Mouse (Mus musculus): ENCODE measurements around the gene Stub1. TPM values are rescaled to one million over a fixed set of nuclear protein-coding genes. Genes with fewer than 3 reads are reported as not detected.
"Not testable (repeated sequence)": the region's sequence is repeated elsewhere in the genome, so short reads cannot be mapped to it uniquely, and the experiment has no call there.

Stub1 gene
- polyA plus RNA-seq, 1 experiment from 2014 or later, result 316 TPM

GRCm38 (mm10) chr17:25875171-25876136 lies 42.2 kb upstream of the Stub1 start:
- H3K36me3 ChIP-seq, result peaks cover 27% of the 10 kb centered on the region
- H3K4me3 ChIP-seq (replicated peaks), result peak overlapping the region; percentile 80
- ATAC-seq, result peak; percentile 94
- no peaks in the 10 kb centered on the region for H3K27me3 ChIP-seq
- peak overlapping the region; percentile 95 for H3K27ac ChIP-seq
- H3K9ac ChIP-seq (replicated peaks), result peak overlapping the region; percentile 90
- H3K4me1 ChIP-seq (replicated peaks), result peaks cover 33% of the 10 kb centered on the region
- no peaks in the 10 kb centered on the region for H3K9me3 ChIP-seq
- peak overlapping the region; percentile 95 for H3K4me2 ChIP-seq (replicated peaks)
- under 1% methylated on average over 59 of the region's 59 CpGs for WGBS

DNA sequence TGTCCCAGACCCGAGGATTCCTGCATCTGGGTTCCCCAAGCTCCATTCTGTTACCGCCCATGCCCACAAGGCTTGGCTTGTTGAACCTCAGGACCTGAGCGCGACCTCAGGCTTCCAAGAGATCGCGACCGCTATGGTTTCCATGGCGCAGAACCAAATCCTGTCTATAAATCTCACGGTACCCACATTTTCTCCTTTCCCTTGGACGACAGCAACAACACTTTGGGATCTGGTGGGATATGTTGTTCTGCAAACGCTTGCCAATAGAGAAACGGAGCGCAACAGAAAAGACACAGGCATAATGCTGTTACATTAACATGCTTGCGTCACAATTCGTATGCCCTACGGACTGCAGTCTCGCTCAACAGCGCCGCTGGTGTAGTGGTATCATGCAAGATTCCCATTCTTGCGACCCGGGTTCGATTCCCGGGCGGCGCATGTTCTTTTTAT lies 41.5 kb upstream of the Stub1 start, which contains the start of gene Mettl26:
Gene Mettl26, plus strand, starts transcription at position 354 of the 450 bp plus-strand sequence.
- peak within 1 kb of the TSS; percentile 95 for H3K27ac ChIP-seq
- H3K4me3 ChIP-seq (replicated peaks), result peak within 1 kb of the TSS; percentile 80
- peaks cover 26% of the 10 kb centered on the region for H3K4me1 ChIP-seq (replicated peaks)
- peak within 1 kb of the TSS; percentile 90 for H3K9ac ChIP-seq (replicated peaks)
- peak; percentile 53 for ATAC-seq
- H3K27me3 ChIP-seq, result no peaks in the 10 kb centered on the region
- peaks cover 23% of the 10 kb centered on the region for H3K36me3 ChIP-seq
- no peaks in the 10 kb centered on the region for H3K9me3 ChIP-seq
- H3K4me2 ChIP-seq (replicated peaks), result peak within 1 kb of the TSS; percentile 95
- under 1% methylated on average over 25 of the region's 25 CpGs for WGBS

DNA sequence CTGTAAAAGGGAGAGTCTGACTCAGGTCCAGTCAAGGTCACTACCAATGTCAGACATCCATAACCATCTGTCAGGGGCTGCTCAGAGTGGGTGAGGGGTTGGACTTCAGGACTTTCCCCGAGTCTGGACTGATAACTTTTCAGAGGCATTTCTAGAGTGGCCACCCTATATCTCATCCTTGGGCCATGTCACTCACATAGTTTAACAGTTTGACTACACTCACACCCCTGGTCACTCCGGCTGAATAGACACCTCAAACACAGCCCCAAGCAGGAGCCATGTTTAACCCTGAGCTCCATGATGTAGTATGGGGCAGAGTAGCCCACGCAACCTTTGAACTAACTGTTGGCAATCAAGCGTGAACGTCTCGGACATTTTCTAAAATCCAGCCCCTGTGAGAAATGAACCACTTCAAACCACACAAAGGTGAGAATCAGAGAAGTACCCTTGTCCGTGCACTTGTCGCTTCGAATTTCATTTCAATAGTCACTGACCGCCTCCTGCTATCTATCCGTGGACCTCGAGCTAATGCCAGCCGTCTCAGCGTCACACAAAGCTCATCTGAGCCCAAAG lies 41.0 kb upstream of the Stub1 start:
- Histone ChIP-seq H3K4me1 (replicated peaks) (peaks cover 25% of the 10 kb centered on the region), H3K9me3 (no peaks in the 10 kb centered on the region), H3K4me3 (replicated peaks) (peak overlapping the region; percentile 80), H3K27ac (peak overlapping the region; percentile 95), H3K36me3 (peaks cover 18% of the 10 kb centered on the region), H3K27me3 (no peaks in the 10 kb centered on the region), H3K4me2 (replicated peaks) (peak overlapping the region; percentile 95), H3K9ac (replicated peaks) (peak overlapping the region; percentile 69)
- 6% methylated on average over 14 of the region's 14 CpGs for WGBS
- peak; percentile 12; the same call in 1 of the 2 replicates for ATAC-seq

DNA sequence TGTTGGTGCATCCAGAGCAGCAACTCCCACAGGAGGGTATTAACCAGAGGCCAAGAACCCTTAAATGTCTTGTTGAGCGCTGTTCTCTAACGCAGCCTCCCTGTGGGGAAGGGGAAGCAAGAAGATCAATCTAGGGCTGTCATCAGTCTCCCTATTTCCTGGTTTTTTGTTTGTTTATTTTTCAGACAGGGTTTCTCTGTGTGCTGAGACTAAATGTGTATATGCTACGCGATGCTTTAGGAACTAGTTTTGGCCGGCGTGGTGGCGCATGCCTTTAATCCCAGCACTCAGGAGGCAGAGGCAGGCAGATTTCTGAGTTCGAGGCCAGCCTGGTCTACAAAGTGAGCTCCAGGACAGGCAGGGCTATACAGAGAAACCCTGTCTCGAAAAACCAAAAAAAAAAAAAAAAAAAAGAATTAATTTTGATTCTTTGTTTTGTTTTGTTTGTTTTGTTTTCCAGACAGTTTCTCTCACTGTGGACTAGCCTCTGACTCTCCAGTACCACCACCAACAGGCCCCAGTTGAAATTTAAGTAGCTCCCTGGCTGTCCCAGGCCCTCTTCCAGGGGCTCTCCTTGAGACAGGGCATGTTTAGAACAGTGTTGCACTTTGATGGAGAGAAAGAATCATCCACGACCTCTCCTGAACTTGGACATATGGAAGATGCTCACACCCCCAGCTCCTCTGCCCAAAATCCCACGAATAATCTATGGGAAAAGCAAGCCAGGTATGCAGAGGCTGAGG lies 40.4 kb upstream of the Stub1 start:
- Histone ChIP-seq H3K27ac (no peak overlapping the region), H3K36me3 (peaks cover 11% of the 10 kb centered on the region), H3K4me3 (replicated peaks) (peak overlapping the region; percentile 80), H3K4me2 (replicated peaks) (peak overlapping the region; percentile 95), H3K27me3 (no peaks in the 10 kb centered on the region), H3K9ac (replicated peaks) (peak overlapping the region; percentile 69; the same call in 1 of the 2 replicates), H3K9me3 (no peaks in the 10 kb centered on the region), H3K4me1 (replicated peaks) (peaks cover 31% of the 10 kb centered on the region)
- WGBS, result 79% methylated on average over 11 of the region's 11 CpGs
- no peak for ATAC-seq

DNA sequence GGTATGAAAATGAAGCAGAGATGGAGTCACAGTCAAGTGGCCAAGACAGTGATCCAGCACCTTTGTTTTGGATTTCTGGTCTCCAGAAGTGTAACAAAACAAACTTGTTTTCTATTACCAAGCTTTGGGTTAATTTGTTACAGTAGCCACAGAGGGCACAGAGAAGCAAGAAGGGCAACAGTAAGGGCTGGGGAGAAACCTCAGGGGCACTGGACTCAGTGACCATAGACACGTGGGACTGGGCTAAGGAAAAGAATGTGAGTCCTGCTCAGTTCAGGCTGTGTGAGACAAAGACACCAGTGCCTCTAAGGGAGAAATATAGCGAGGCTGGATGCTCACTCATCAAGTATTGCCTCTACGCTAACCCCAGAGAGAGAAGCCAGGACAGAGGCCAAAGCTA lies 39.5 kb upstream of the Stub1 start:
- Histone ChIP-seq H3K4me2 (replicated peaks) (no peak overlapping the region), H3K4me1 (replicated peaks) (peaks cover 38% of the 10 kb centered on the region), H3K27me3 (peaks cover 3% of the 10 kb centered on the region; the same call in 1 of the 2 replicates), H3K9me3 (no peaks in the 10 kb centered on the region), H3K4me3 (replicated peaks) (no peak overlapping the region), H3K9ac (replicated peaks) (no peak overlapping the region), H3K36me3 (peaks cover 2% of the 10 kb centered on the region), H3K27ac (no peak overlapping the region)
- ATAC-seq, result no peak
- 82% methylated on average over 3 of the region's 3 CpGs for WGBS

- H3K27ac ChIP-seq; H3K9ac ChIP-seq (replicated peaks); H3K9me3 ChIP-seq; H3K36me3 ChIP-seq; ATAC-seq; H3K4me3 ChIP-seq (replicated peaks); H3K27me3 ChIP-seq; H3K4me2 ChIP-seq (replicated peaks): not testable (repeated sequence)
- peaks cover 36% of the 10 kb centered on the region for H3K4me1 ChIP-seq (replicated peaks)
Observed at GRCm38 (mm10) chr17:25871566-25871965, 38.4 kb upstream of the Stub1 start.

GRCm38 (mm10) chr17:25869954-25870353 lies 36.8 kb upstream of the Stub1 start:
- H3K4me1 ChIP-seq (replicated peaks), result peaks cover 27% of the 10 kb centered on the region
- H3K27ac ChIP-seq, result no peak overlapping the region
- H3K4me3 ChIP-seq (replicated peaks), result no peak overlapping the region
- H3K9ac ChIP-seq (replicated peaks), result no peak overlapping the region
- H3K9me3 ChIP-seq, result no peaks in the 10 kb centered on the region
- H3K36me3 ChIP-seq, result no peaks in the 10 kb centered on the region
- WGBS, result 90% methylated on average over 2 of the region's 2 CpGs
- H3K27me3 ChIP-seq, result peaks cover 9% of the 10 kb centered on the region; the same call in 1 of the 2 replicates
- no peak for ATAC-seq
- H3K4me2 ChIP-seq (replicated peaks), result no peak overlapping the region

DNA sequence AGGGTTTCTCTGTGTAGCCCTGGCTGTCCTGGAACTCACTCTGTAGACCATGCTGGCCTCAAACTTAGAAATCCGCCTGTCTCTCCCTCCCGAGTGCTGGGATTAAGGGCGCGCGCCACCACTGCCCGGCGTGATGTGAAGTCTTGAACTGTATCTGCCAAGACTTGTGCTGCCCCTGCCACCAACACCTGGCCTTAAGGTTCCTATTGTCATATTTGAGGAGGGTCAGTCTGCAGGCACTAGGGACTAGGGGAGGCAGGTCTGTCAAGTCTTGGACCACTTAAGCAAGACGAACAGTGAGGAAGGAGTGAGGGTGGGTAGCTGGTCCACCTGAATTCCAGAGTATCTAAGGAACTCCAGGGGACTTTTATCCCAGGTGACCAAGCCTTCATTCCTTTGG lies 36.3 kb upstream of the Stub1 start:
- H3K4me3 ChIP-seq (replicated peaks), result no peak overlapping the region
- H3K9me3 ChIP-seq, result no peaks in the 10 kb centered on the region
- H3K27ac ChIP-seq, result no peak overlapping the region
- peaks cover 9% of the 10 kb centered on the region; the same call in 1 of the 2 replicates for H3K27me3 ChIP-seq
- H3K4me2 ChIP-seq (replicated peaks), result no peak overlapping the region
- no peak for ATAC-seq
- 83% methylated on average over 8 of the region's 8 CpGs for WGBS
- no peaks in the 10 kb centered on the region for H3K36me3 ChIP-seq
- H3K4me1 ChIP-seq (replicated peaks), result peaks cover 26% of the 10 kb centered on the region
- H3K9ac ChIP-seq (replicated peaks), result no peak overlapping the region

DNA sequence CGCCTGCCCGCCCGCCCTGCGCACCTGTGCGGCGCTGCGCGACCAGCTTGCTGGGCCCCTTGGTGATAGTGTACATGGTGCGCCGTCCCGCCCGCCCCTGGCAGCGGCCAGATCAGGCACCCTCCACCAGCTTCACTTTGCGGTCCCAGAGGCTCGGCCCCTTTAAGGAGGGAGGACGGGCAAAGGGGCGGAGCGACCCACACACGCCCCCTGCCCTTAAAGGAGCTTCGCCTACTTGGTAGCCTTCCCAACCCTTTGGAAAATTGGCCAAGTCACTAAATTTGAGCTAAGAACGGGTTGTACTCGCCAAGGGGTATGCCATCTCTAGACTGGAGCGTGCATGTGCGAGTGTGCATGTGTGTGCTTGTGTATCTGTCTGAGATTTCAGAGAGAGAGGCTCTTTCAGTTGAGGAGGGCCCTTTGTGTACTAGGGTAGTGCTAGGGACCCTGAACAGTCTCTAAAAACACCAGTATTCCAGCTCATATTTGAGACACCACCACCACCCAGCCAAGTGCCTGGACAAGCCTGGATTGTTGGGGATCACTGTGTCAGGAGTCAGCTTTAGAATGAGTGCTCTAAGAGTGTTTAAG lies 35.5 kb upstream of the Stub1 start, which contains the start of gene Mcrip2:
Gene Mcrip2, minus strand, starts transcription at position 164 of the 591 bp plus-strand sequence.
- H3K9ac ChIP-seq (replicated peaks), result peak within 1 kb of the TSS; percentile 82
- peak; percentile 90 for ATAC-seq
- no peaks in the 10 kb centered on the region for H3K36me3 ChIP-seq
- H3K4me1 ChIP-seq (replicated peaks), result peaks cover 18% of the 10 kb centered on the region
- H3K27me3 ChIP-seq, result peaks cover 9% of the 10 kb centered on the region; the same call in 1 of the 2 replicates
- peak within 1 kb of the TSS; percentile 92 for H3K4me2 ChIP-seq (replicated peaks)
- WGBS, result 1% methylated on average over 22 of the region's 24 CpGs
- H3K27ac ChIP-seq, result peak within 1 kb of the TSS; percentile 45
- H3K9me3 ChIP-seq, result no peaks in the 10 kb centered on the region
- peak within 1 kb of the TSS; percentile 87 for H3K4me3 ChIP-seq (replicated peaks)

- WGBS, result 1% methylated on average over 38 of the region's 42 CpGs
- peak; percentile 5 for ATAC-seq
- peaks cover 9% of the 10 kb centered on the region; the same call in 1 of the 2 replicates for H3K27me3 ChIP-seq
- peak overlapping the region; percentile 92 for H3K4me2 ChIP-seq (replicated peaks)
- H3K36me3 ChIP-seq, result no peaks in the 10 kb centered on the region
- H3K4me3 ChIP-seq (replicated peaks), result peak overlapping the region; percentile 87
- H3K9ac ChIP-seq (replicated peaks), result peak overlapping the region; percentile 82
- no peaks in the 10 kb centered on the region for H3K9me3 ChIP-seq
- H3K27ac ChIP-seq, result peak overlapping the region; percentile 45
- H3K4me1 ChIP-seq (replicated peaks), result peaks cover 17% of the 10 kb centered on the region
Observed at GRCm38 (mm10) chr17:25867836-25868600, 34.8 kb upstream of the Stub1 start.

- 16% methylated on average over 7 of the region's 7 CpGs for WGBS
- peaks cover 17% of the 10 kb centered on the region for H3K4me1 ChIP-seq (replicated peaks)
- peaks cover 9% of the 10 kb centered on the region; the same call in 1 of the 2 replicates for H3K27me3 ChIP-seq
- H3K9ac ChIP-seq (replicated peaks), result peak overlapping the region; percentile 82; the same call in 1 of the 2 replicates
- no peak for ATAC-seq
- no peaks in the 10 kb centered on the region for H3K9me3 ChIP-seq
- peak overlapping the region; percentile 87 for H3K4me3 ChIP-seq (replicated peaks)
- H3K27ac ChIP-seq, result no peak overlapping the region
- H3K4me2 ChIP-seq (replicated peaks), result peak overlapping the region; percentile 92
- no peaks in the 10 kb centered on the region for H3K36me3 ChIP-seq
Observed at GRCm38 (mm10) chr17:25867509-25867835, 34.3 kb upstream of the Stub1 start.

All from midbrain, embryonic 13.5 days (tissue).